Mouse (Mus musculus): ENCODE measurements around the gene 4933402J07Rik. TPM values are rescaled to one million over a fixed set of nuclear protein-coding genes. Genes with fewer than 3 reads are reported as not detected.

The 4933402J07Rik gene
- polyA plus RNA-seq, 1 experiment from 2014 or later: not detected

GRCm38 (mm10) chr8:87609110-87609509 is 45.5 kb downstream of the 4933402J07Rik start:
- DNase-seq (ENCODE audit: low spot score) (no peak), ATAC-seq (replicated peaks; ENCODE audit: low FRiP score, low TSS enrichment, low read depth) (no peak)
- Histone ChIP-seq H3K9me3 (ENCODE audit: control insufficient read depth, low read length) (no peaks in the 10 kb centered on the region), H3K4me1 (replicated peaks; ENCODE audit: control insufficient read depth, insufficient read depth, low read length) (no peaks in the 10 kb centered on the region), H3K9ac (ENCODE audit: low read length) (no peak overlapping the region), H3K4me3 (ENCODE audit: low read depth, low read length) (no peak overlapping the region), H3K4me2 (ENCODE audit: low read length) (no peak overlapping the region), H3K27me3 (replicated peaks; ENCODE audit: control insufficient read depth, insufficient read depth, low read length) (no peaks in the 10 kb centered on the region), H3K27ac (ENCODE audit: low read depth) (no peak overlapping the region), H3K36me3 (ENCODE audit: control insufficient read depth, insufficient read depth, low read length) (no peaks in the 10 kb centered on the region)
- 84% methylated on average over 7 of the region's 7 CpGs for WGBS

GRCm38 (mm10) chr8:87609651-87610192 is 46.1 kb downstream of the 4933402J07Rik start:
- H3K27ac ChIP-seq (ENCODE audit: low read depth): no peak overlapping the region
- DNase-seq (ENCODE audit: low spot score) (no peak), ATAC-seq (replicated peaks; ENCODE audit: low FRiP score, low TSS enrichment, low read depth) (no peak)
- H3K4me1 ChIP-seq (replicated peaks; ENCODE audit: control insufficient read depth, insufficient read depth, low read length): no peaks in the 10 kb centered on the region
- H3K36me3 ChIP-seq (ENCODE audit: control insufficient read depth, insufficient read depth, low read length): no peaks in the 10 kb centered on the region
- no peak overlapping the region for H3K4me3 ChIP-seq (ENCODE audit: low read depth, low read length)
- no peak overlapping the region for H3K4me2 ChIP-seq (ENCODE audit: low read length)
- H3K9ac ChIP-seq (ENCODE audit: low read length): no peak overlapping the region
- no peaks in the 10 kb centered on the region for H3K9me3 ChIP-seq (ENCODE audit: control insufficient read depth, low read length)
- no peaks in the 10 kb centered on the region for H3K27me3 ChIP-seq (replicated peaks; ENCODE audit: control insufficient read depth, insufficient read depth, low read length)
- WGBS: 85% methylated on average over 4 of the region's 4 CpGs

- Histone ChIP-seq H3K27ac (ENCODE audit: low read depth) (no peak overlapping the region), H3K4me2 (ENCODE audit: low read length) (no peak overlapping the region), H3K9ac (ENCODE audit: low read length) (no peak overlapping the region), H3K36me3 (ENCODE audit: control insufficient read depth, insufficient read depth, low read length) (no peaks in the 10 kb centered on the region), H3K27me3 (replicated peaks; ENCODE audit: control insufficient read depth, insufficient read depth, low read length) (no peaks in the 10 kb centered on the region), H3K9me3 (ENCODE audit: control insufficient read depth, low read length) (no peaks in the 10 kb centered on the region), H3K4me3 (ENCODE audit: low read depth, low read length) (no peak overlapping the region), H3K4me1 (replicated peaks; ENCODE audit: control insufficient read depth, insufficient read depth, low read length) (no peaks in the 10 kb centered on the region)
- DNase-seq (ENCODE audit: low spot score) (no peak), ATAC-seq (replicated peaks; ENCODE audit: low FRiP score, low TSS enrichment, low read depth) (no peak)
- 100% methylated on average over 1 of the region's 1 CpGs for WGBS
Measured at GRCm38 (mm10) chr8:87613701-87614100, 50.0 kb downstream of the 4933402J07Rik start.

GRCm38 (mm10) chr8:87619118-87619517 is 55.5 kb downstream of the 4933402J07Rik start:
- Histone ChIP-seq H3K27ac (ENCODE audit: low read depth) (no peak overlapping the region), H3K4me2 (ENCODE audit: low read length) (no peak overlapping the region), H3K27me3 (replicated peaks; ENCODE audit: control insufficient read depth, insufficient read depth, low read length) (no peaks in the 10 kb centered on the region), H3K9me3 (ENCODE audit: control insufficient read depth, low read length) (no peaks in the 10 kb centered on the region), H3K9ac (ENCODE audit: low read length) (no peak overlapping the region), H3K4me1 (replicated peaks; ENCODE audit: control insufficient read depth, insufficient read depth, low read length) (no peaks in the 10 kb centered on the region), H3K36me3 (ENCODE audit: control insufficient read depth, insufficient read depth, low read length) (no peaks in the 10 kb centered on the region), H3K4me3 (ENCODE audit: low read depth, low read length) (no peak overlapping the region)
- ATAC-seq (replicated peaks; ENCODE audit: low FRiP score, low TSS enrichment, low read depth) (no peak), DNase-seq (ENCODE audit: low spot score) (no peak)
- 40% methylated on average over 7 of the region's 7 CpGs for WGBS

GRCm38 (mm10) chr8:87619529-87619928 is 55.9 kb downstream of the 4933402J07Rik start:
- Histone ChIP-seq H3K27ac (ENCODE audit: low read depth) (no peak overlapping the region), H3K9me3 (ENCODE audit: control insufficient read depth, low read length) (no peaks in the 10 kb centered on the region), H3K4me2 (ENCODE audit: low read length) (no peak overlapping the region), H3K4me3 (ENCODE audit: low read depth, low read length) (no peak overlapping the region), H3K9ac (ENCODE audit: low read length) (no peak overlapping the region), H3K36me3 (ENCODE audit: control insufficient read depth, insufficient read depth, low read length) (no peaks in the 10 kb centered on the region), H3K27me3 (replicated peaks; ENCODE audit: control insufficient read depth, insufficient read depth, low read length) (no peaks in the 10 kb centered on the region), H3K4me1 (replicated peaks; ENCODE audit: control insufficient read depth, insufficient read depth, low read length) (no peaks in the 10 kb centered on the region)
- WGBS: 66% methylated on average over 2 of the region's 2 CpGs
- ATAC-seq (replicated peaks; ENCODE audit: low FRiP score, low TSS enrichment, low read depth) (no peak), DNase-seq (ENCODE audit: low spot score) (no peak)

GRCm38 (mm10) chr8:87620225-87620624 is 56.6 kb downstream of the 4933402J07Rik start:
- Histone ChIP-seq H3K36me3 (ENCODE audit: control insufficient read depth, insufficient read depth, low read length) (no peaks in the 10 kb centered on the region), H3K4me2 (ENCODE audit: low read length) (no peak overlapping the region), H3K4me3 (ENCODE audit: low read depth, low read length) (no peak overlapping the region), H3K9ac (ENCODE audit: low read length) (no peak overlapping the region), H3K4me1 (replicated peaks; ENCODE audit: control insufficient read depth, insufficient read depth, low read length) (no peaks in the 10 kb centered on the region), H3K27me3 (replicated peaks; ENCODE audit: control insufficient read depth, insufficient read depth, low read length) (no peaks in the 10 kb centered on the region), H3K9me3 (ENCODE audit: control insufficient read depth, low read length) (no peaks in the 10 kb centered on the region), H3K27ac (ENCODE audit: low read depth) (no peak overlapping the region)
- no peak for ATAC-seq (replicated peaks; ENCODE audit: low FRiP score, low TSS enrichment, low read depth)
- DNase-seq (ENCODE audit: low spot score): no peak
- WGBS: 63% methylated on average over 6 of the region's 6 CpGs

- no peak overlapping the region for H3K4me2 ChIP-seq (ENCODE audit: low read length)
- H3K9me3 ChIP-seq (ENCODE audit: control insufficient read depth, low read length): no peaks in the 10 kb centered on the region
- H3K4me3 ChIP-seq (ENCODE audit: low read depth, low read length): no peak overlapping the region
- no peak overlapping the region for H3K27ac ChIP-seq (ENCODE audit: low read depth)
- ATAC-seq (replicated peaks; ENCODE audit: low FRiP score, low TSS enrichment, low read depth): no peak
- no peaks in the 10 kb centered on the region for H3K27me3 ChIP-seq (replicated peaks; ENCODE audit: control insufficient read depth, insufficient read depth, low read length)
- no peaks in the 10 kb centered on the region for H3K4me1 ChIP-seq (replicated peaks; ENCODE audit: control insufficient read depth, insufficient read depth, low read length)
- no peak for DNase-seq (ENCODE audit: low spot score)
- H3K36me3 ChIP-seq (ENCODE audit: control insufficient read depth, insufficient read depth, low read length): no peaks in the 10 kb centered on the region
- 81% methylated on average over 12 of the region's 12 CpGs for WGBS
- no peak overlapping the region for H3K9ac ChIP-seq (ENCODE audit: low read length)
Measured at GRCm38 (mm10) chr8:87621181-87621580, 57.5 kb downstream of the 4933402J07Rik start.

GRCm38 (mm10) chr8:87629656-87630055 is 66.0 kb downstream of the 4933402J07Rik start:
- H3K9ac ChIP-seq (ENCODE audit: low read length): no peak overlapping the region
- ATAC-seq (replicated peaks; ENCODE audit: low FRiP score, low TSS enrichment, low read depth): no peak
- no peak overlapping the region for H3K27ac ChIP-seq (ENCODE audit: low read depth)
- H3K4me3 ChIP-seq (ENCODE audit: low read depth, low read length): no peak overlapping the region
- H3K4me1 ChIP-seq (replicated peaks; ENCODE audit: control insufficient read depth, insufficient read depth, low read length): no peaks in the 10 kb centered on the region
- no peak overlapping the region for H3K4me2 ChIP-seq (ENCODE audit: low read length)
- no peaks in the 10 kb centered on the region for H3K36me3 ChIP-seq (ENCODE audit: control insufficient read depth, insufficient read depth, low read length)
- H3K9me3 ChIP-seq (ENCODE audit: control insufficient read depth, low read length): no peaks in the 10 kb centered on the region
- DNase-seq (ENCODE audit: low spot score): no peak
- 38% methylated on average over 6 of the region's 6 CpGs for WGBS
- H3K27me3 ChIP-seq (replicated peaks; ENCODE audit: control insufficient read depth, insufficient read depth, low read length): no peaks in the 10 kb centered on the region

- DNase-seq (ENCODE audit: low spot score): no peak
- 83% methylated on average over 7 of the region's 7 CpGs for WGBS
- Histone ChIP-seq H3K27ac (ENCODE audit: low read depth) (no peak overlapping the region), H3K4me3 (ENCODE audit: low read depth, low read length) (no peak overlapping the region), H3K4me2 (ENCODE audit: low read length) (no peak overlapping the region), H3K9ac (ENCODE audit: low read length) (no peak overlapping the region), H3K36me3 (ENCODE audit: control insufficient read depth, insufficient read depth, low read length) (no peaks in the 10 kb centered on the region), H3K9me3 (ENCODE audit: control insufficient read depth, low read length) (no peaks in the 10 kb centered on the region), H3K27me3 (replicated peaks; ENCODE audit: control insufficient read depth, insufficient read depth, low read length) (no peaks in the 10 kb centered on the region), H3K4me1 (replicated peaks; ENCODE audit: control insufficient read depth, insufficient read depth, low read length) (no peaks in the 10 kb centered on the region)
- no peak for ATAC-seq (replicated peaks; ENCODE audit: low FRiP score, low TSS enrichment, low read depth)
Measured at GRCm38 (mm10) chr8:87631776-87632175, 68.1 kb downstream of the 4933402J07Rik start.

Measured in intestine, embryonic 14.5 days (tissue).